Mouse (Mus musculus): ENCODE measurements around the gene 4930550C14Rik.
A peak's percentile ranks its signal among the peaks of the same experiment; 100 is the strongest.

Gene 4930550C14Rik

DNA sequence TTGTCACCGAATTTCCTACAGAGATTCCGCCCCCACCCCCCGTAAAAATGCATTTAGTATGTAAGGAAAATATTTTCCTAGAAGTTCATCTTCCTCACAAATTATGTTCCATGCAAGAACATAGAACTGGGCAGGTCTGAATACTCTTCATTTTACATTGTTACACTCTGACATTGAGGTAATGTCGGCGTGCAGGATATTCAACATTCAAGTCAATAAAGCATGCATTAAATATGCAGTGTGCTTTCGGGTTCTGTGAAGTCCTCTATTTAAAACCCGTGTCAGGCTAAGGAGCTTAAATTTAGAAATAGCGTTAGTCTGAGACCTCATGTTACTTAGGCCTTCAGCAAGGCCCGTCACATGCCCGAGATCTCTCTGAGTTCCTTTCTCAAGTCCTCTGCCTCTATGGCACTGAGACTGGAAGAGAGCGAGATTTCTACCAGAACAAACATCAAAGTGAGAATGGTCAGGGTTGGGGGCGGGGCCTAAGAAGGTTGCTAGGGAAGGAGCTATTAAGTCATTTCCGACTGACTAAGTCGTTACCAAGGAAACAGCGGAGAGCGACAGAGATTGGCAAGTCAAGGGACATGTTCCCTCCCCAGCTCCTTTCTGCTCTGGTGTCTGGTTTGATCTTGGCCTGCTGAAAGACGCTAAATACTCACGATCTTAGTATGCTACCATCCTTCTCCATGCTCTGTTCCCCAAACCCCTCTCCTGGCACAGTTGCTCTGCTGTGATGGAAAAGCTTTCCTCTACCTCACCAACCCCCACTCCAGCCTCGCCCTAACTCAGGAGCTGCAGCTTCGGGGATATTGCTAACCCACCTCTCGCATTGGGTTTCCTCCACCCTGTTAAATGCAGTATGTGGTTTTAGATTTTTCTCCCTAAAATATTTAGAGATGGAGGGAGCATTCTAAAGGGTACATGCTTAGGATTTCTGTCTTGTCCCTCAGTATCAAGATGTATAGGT lies 2.9 kb downstream of the 4930550C14Rik start:
- peak; percentile 56 to 78 for DNase-seq

GRCm38 (mm10) chr9:53408548-53408947 lies 6.4 kb downstream of the 4930550C14Rik start:
- no peak for DNase-seq

GRCm38 (mm10) chr9:53408953-53409361 lies 6.8 kb downstream of the 4930550C14Rik start:
- no peak for DNase-seq

- DNase-seq = no peak
Measured at GRCm38 (mm10) chr9:53409427-53409826, 7.3 kb downstream of the 4930550C14Rik start.

DNA sequence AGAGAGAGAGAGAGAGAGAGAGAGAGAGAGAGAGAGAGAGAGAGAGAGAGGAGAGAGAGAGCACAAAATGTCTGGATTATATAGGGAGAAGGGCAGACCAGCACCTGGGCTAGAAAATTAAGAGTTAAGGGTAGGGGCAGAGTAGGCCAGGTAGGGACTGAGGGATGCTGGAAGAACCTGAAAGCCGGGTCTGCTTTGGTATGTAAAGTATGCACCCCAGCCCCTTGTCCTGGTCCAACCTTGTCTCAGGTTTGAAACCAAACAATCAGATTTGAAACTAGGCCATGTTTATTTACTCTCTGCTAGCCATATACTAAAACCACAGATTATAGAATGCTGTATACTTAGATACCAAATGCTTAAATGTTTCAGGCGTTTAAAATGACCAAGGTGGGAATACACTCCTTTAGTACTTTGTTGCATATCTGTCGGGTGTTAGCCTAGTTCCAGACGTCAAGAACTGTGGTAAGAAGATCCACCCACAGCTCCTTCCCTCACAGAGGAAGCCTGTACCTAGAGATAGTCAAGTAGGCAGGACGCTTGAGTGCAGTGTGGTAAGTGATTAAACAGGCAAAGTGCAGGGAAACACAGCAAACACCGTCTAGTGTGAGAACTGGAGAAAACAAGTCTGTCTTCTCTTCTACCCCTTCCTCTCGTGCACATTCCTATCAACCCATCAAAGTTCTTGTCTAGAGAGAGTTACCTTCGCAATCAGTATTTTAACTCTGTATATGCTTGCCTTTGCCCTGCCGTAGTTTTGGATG lies 20.2 kb downstream of the 4930550C14Rik start:
- DNase-seq = no peak

GRCm38 (mm10) chr9:53426726-53427125 lies 24.6 kb downstream of the 4930550C14Rik start:
- DNase-seq = no peak

GRCm38 (mm10) chr9:53427638-53428037 lies 25.5 kb downstream of the 4930550C14Rik start:
- no peak for DNase-seq

DNA sequence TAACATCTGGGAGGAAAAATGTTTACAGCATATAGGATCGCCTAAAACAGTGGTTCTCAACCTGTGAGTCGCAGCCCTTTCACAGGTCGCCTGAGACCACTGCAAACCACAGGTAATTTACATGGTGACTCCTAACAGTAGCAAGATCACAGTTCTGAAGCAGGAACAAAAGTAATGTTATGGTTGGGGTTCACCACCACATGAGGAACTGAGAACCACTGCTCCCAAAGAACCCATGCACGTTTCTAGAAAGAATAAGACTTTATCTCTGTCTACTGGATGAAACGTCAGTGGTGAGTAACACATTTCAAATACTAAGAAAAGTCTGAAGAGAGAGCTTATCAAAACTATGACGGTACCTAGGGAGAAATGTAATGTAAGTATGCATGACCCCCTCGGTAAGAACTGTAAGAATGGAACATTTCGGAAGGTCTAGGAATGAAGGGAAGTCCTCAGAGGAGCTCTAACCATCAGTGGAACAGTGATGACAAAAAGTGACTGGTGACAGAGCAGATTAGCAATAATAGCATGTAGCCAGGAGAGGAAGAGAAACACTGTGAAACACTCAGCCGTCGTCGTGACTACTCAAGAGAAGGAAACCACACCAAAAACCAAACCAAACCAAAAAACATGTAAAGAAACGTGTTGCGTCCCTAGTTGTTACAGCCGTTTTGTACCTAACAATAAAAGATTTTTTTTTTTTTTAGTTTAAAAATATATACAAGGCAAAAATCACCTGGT lies 33.9 kb downstream of the 4930550C14Rik start:
- no peak for DNase-seq

DNA sequence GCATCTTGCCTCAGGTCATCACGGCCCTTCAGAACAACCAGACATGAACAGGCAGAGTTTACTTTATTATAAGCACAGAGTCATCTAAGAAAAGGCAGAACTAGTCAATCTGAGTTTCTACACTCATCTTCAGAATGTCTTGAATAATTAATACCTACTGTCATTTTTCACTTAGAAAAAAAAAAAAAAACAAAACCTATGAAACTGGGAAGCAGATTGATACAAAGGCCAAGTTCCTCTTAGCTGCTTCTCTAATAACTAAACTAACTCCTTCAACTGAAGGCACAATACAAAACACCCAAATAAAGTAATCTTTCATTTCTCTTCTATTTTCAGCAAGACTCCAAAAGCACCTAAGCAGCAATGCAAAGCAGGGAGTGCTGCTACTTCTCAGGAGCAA lies 48.5 kb downstream of the 4930550C14Rik start:
- DNase-seq = no peak

- no peak for DNase-seq
Measured at GRCm38 (mm10) chr9:53452038-53452437, 49.9 kb downstream of the 4930550C14Rik start.

- no peak for DNase-seq
Measured at GRCm38 (mm10) chr9:53472806-53473518, 70.8 kb downstream of the 4930550C14Rik start.

All from cerebellum, postnatal 25 days (tissue).